Mouse (Mus musculus): ENCODE measurements at regions not wholly inside any gene's neighbourhood (a gene's known extent, or its start where the extent isn't known, plus 50 kb on each side); places are given as distances from the start of the nearest gene placed in this dataset.

DNA sequence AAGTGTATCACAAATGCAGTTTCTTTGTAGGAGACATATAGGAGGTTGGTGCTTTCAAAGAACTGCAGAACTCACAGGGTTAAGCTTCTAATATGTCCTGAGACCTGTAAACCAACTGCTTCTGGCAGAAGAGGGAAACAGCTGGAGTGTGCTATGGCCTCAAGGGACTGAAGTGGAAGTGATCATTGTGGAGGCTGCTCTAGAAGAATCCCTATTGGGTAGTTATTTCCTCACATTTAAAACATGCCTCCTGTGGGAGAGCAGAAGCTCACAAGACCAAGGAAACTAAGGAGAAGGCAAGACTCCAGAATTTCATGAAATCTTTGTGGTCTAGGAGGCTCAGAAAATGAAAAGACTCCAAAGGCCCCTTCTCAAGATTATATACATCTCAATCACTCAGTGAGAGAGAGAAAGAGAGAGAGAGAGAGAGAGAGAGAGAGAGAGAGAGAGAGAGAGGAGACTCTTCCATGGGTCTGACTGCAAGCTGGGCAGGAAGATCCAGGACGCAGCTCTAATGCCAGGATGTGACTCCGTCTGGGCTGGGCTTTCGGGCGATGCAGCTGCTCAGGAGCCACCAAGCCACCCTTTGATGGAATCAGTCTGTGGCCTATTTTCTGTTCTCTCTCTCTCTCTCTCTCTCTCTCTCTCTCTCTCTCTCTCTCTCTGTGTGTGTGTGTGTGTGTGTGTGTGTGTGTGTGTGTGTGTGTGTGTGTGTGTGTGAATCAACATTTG, 93.3 kb downstream of the Pdcl3 start:
- Histone ChIP-seq H3K4me3 (ENCODE audit: insufficient read depth in 1 of 2, low read depth in 1 of 2, low read length in 2 of 2, poor library complexity in 1 of 2, severe bottlenecking in 1 of 2) (no peak overlapping the region), H3K4me1 (ENCODE audit: control insufficient read depth in 2 of 2, insufficient read depth in 2 of 2, low read length in 2 of 2, poor library complexity in 1 of 2) (no peaks in the 10 kb centered on the region), H3K36me3 (ENCODE audit: control insufficient read depth, insufficient read depth, low read length, poor library complexity, severe bottlenecking) (no peaks in the 10 kb centered on the region), H3K9ac (ENCODE audit: insufficient read depth, low read depth, low read length, poor library complexity, severe bottlenecking) (no peak overlapping the region), H3K27ac (ENCODE audit: insufficient read depth, low read depth, low read length, poor library complexity, severe bottlenecking) (no peak overlapping the region), H3K9me3 (ENCODE audit: control insufficient read depth, insufficient read depth, low read depth, low read length) (0 out of 2 replicates have a peak, but pooled peaks cover 2% of the 10 kb centered on the region)
- in situ Hi-C loops (cut with MboI; ENCODE audit: low sequenced_read_pairs in 2 of 2, unreplicated experiment in 2 of 2): no loop called here
- DNase-seq (ENCODE audit: low read depth, low spot score): no peak
- TF ChIP-seq ZC3H11A (IDR thresholded peaks at IDR 0.05; ENCODE audit: borderline replicate concordance, low read depth, low read length): no peak
- no peak for TF ChIP-seq CHD2 (IDR thresholded peaks at IDR 0.05; ENCODE audit: low read depth, low read length)
- no peak for TF ChIP-seq ZNF384 (IDR thresholded peaks at IDR 0.05; ENCODE audit: low read depth, low read length)
- TF ChIP-seq HCFC1 (IDR thresholded peaks at IDR 0.05; ENCODE audit: borderline replicate concordance, insufficient read depth, low read length): no peak
- TF ChIP-seq MAFK (IDR thresholded peaks at IDR 0.05; ENCODE audit: insufficient read depth, low read depth, low read length): no peak

DNA sequence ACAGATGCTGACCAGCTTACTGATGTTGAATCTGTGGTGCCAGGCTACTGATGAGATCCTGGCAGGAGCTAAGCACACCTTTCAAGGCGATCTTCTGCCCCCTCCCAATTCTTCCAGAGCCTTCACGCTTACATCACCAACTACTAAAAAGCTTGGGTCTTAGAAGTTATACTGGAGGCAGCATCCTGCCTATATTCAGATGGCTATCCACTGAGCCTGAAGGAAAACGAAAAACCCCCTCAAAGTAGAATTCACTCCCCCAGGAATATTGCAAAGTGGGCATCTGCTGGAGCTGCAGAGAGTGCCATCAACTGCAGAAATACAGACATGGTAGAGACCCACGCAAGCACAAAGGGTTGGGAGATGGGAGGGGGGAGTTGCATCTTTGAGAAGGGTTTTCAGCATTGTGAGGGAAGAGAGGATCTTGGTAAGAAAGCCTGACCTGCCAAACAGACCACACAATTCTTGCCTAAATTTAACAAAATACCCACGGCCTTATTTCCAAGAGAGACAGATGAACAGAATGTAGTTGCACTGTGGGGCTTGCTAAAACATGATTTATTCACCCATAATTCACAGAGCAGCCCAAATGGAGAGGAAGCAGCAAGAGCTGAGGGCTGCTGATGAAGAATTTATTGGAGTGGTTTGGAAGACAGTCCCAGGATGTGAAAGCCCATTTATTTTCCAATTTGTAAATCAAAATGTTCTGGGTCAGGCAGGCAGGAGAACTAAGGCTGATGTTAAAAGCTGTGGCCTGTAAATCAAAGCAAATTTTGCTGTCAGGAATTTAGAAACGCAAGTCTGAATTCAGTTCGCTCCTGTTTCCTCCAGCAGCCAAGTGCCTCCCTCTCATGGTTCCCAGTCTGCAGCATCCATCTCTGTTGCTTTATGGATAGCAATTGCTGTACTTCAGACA, 98.8 kb downstream of the Pdcl3 start:
- Histone ChIP-seq H3K9me3 (ENCODE audit: control insufficient read depth, insufficient read depth, low read depth, low read length) (0 out of 2 replicates have a peak, but pooled peaks cover 3% of the 10 kb centered on the region), H3K4me1 (ENCODE audit: control insufficient read depth in 2 of 2, insufficient read depth in 2 of 2, low read length in 2 of 2, poor library complexity in 1 of 2) (no peaks in the 10 kb centered on the region), H3K9ac (ENCODE audit: insufficient read depth, low read depth, low read length, poor library complexity, severe bottlenecking) (no peak overlapping the region), H3K36me3 (ENCODE audit: control insufficient read depth, insufficient read depth, low read length, poor library complexity, severe bottlenecking) (no peaks in the 10 kb centered on the region), H3K27ac (ENCODE audit: insufficient read depth, low read depth, low read length, poor library complexity, severe bottlenecking) (no peak overlapping the region), H3K4me3 (ENCODE audit: insufficient read depth in 1 of 2, low read depth in 1 of 2, low read length in 2 of 2, poor library complexity in 1 of 2, severe bottlenecking in 1 of 2) (no peak overlapping the region)
- TF ChIP-seq ZNF384 (IDR thresholded peaks at IDR 0.05; ENCODE audit: low read depth, low read length): no peak
- TF ChIP-seq MAFK (IDR thresholded peaks at IDR 0.05; ENCODE audit: insufficient read depth, low read depth, low read length): no peak
- no peak for TF ChIP-seq CHD2 (IDR thresholded peaks at IDR 0.05; ENCODE audit: low read depth, low read length)
- TF ChIP-seq ZC3H11A (IDR thresholded peaks at IDR 0.05; ENCODE audit: borderline replicate concordance, low read depth, low read length): no peak
- no peak for TF ChIP-seq HCFC1 (IDR thresholded peaks at IDR 0.05; ENCODE audit: borderline replicate concordance, insufficient read depth, low read length)
- DNase-seq (ENCODE audit: low read depth, low spot score): no peak
- in situ Hi-C loops (cut with MboI; ENCODE audit: low sequenced_read_pairs in 2 of 2, unreplicated experiment in 2 of 2): no loop called here

DNA sequence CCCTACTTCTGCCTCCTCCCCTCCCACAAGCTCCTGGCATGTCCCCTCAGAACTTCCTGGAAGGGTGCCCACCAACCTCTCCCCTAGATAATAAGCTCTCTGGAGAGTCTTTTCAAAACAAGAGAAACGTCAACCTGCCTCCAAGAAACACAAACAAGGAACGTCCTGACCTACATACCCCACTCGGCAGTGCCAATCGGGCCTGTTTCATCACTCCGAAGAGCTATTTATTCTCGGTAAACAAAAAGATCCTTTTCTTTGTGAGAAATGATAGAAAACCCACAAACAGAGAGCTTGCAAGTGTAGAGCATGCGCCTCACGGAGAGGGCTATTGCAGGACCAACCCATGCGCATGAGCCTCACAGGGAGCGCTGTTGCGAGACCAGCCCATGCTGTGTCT, 100.9 kb downstream of the Pdcl3 start:
- H3K9me3 ChIP-seq (ENCODE audit: control insufficient read depth, insufficient read depth, low read depth, low read length): peaks cover 2% of the 10 kb centered on the region; the same call in 1 of the 2 replicates
- H3K27ac ChIP-seq (ENCODE audit: insufficient read depth, low read depth, low read length, poor library complexity, severe bottlenecking): no peak overlapping the region
- in situ Hi-C loops (cut with MboI; ENCODE audit: low sequenced_read_pairs in 2 of 2, unreplicated experiment in 2 of 2): no loop called here

DNA sequence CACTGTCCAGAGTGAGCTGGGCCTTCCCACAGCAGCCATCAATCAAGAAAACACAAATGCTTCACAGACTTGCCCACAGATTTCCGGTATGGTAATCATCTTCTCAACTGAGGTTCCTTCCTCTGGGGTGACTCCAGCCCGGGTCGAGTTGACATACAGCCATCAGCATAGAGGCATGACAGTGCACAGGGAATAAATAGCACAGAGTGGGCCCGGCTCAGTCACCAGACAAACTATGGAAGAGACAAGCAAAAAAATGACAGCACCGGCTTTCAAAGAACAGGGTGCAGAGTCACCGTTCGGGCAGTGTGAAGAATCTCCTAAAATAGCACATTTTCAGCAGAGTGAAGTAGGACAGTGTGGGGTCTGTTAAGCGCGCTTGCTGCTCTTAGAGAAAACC, 103.7 kb upstream of the Npas2 start:
- H3K4me3 ChIP-seq (ENCODE audit: insufficient read depth in 1 of 2, low read depth in 1 of 2, low read length in 2 of 2, poor library complexity in 1 of 2, severe bottlenecking in 1 of 2): no peak overlapping the region
- DNase-seq (ENCODE audit: low read depth, low spot score): no peak
- in situ Hi-C loops (cut with MboI; ENCODE audit: low sequenced_read_pairs in 2 of 2, unreplicated experiment in 2 of 2): no loop called here
- H3K36me3 ChIP-seq (ENCODE audit: control insufficient read depth, insufficient read depth, low read length, poor library complexity, severe bottlenecking): no peaks in the 10 kb centered on the region
- no peak overlapping the region for H3K27ac ChIP-seq (ENCODE audit: insufficient read depth, low read depth, low read length, poor library complexity, severe bottlenecking)
- TF ChIP-seq HCFC1 (IDR thresholded peaks at IDR 0.05; ENCODE audit: borderline replicate concordance, insufficient read depth, low read length) (no peak), CHD2 (IDR thresholded peaks at IDR 0.05; ENCODE audit: low read depth, low read length) (no peak), ZC3H11A (IDR thresholded peaks at IDR 0.05; ENCODE audit: borderline replicate concordance, low read depth, low read length) (no peak), MAFK (IDR thresholded peaks at IDR 0.05; ENCODE audit: insufficient read depth, low read depth, low read length) (no peak), ZNF384 (IDR thresholded peaks at IDR 0.05; ENCODE audit: low read depth, low read length) (no peak)
- no peaks in the 10 kb centered on the region for H3K4me1 ChIP-seq (ENCODE audit: control insufficient read depth in 2 of 2, insufficient read depth in 2 of 2, low read length in 2 of 2, poor library complexity in 1 of 2)
- H3K9ac ChIP-seq (ENCODE audit: insufficient read depth, low read depth, low read length, poor library complexity, severe bottlenecking): no peak overlapping the region
- H3K9me3 ChIP-seq (ENCODE audit: control insufficient read depth, insufficient read depth, low read depth, low read length): peaks cover 2% of the 10 kb centered on the region; the same call in 1 of the 2 replicates

More for the DNA sequence above, 100.9 kb downstream of the Pdcl3 start:
- H3K4me1 ChIP-seq (ENCODE audit: control insufficient read depth in 2 of 2, insufficient read depth in 2 of 2, low read length in 2 of 2, poor library complexity in 1 of 2): no peaks in the 10 kb centered on the region
- H3K9ac ChIP-seq (ENCODE audit: insufficient read depth, low read depth, low read length, poor library complexity, severe bottlenecking): no peak overlapping the region
- TF ChIP-seq HCFC1 (IDR thresholded peaks at IDR 0.05; ENCODE audit: borderline replicate concordance, insufficient read depth, low read length) (no peak), ZC3H11A (IDR thresholded peaks at IDR 0.05; ENCODE audit: borderline replicate concordance, low read depth, low read length) (no peak), ZNF384 (IDR thresholded peaks at IDR 0.05; ENCODE audit: low read depth, low read length) (no peak)
- no peaks in the 10 kb centered on the region for H3K36me3 ChIP-seq (ENCODE audit: control insufficient read depth, insufficient read depth, low read length, poor library complexity, severe bottlenecking)
- DNase-seq (ENCODE audit: low read depth, low spot score): no peak
- H3K4me3 ChIP-seq (ENCODE audit: insufficient read depth in 1 of 2, low read depth in 1 of 2, low read length in 2 of 2, poor library complexity in 1 of 2, severe bottlenecking in 1 of 2): no peak overlapping the region
